Mouse (Mus musculus) testis, adult 2 months (tissue): ENCODE data around the gene Sgk2. TPM values are rescaled to one million over a fixed set of nuclear protein-coding genes. Genes with fewer than 3 reads are reported as not detected.

Source experiments
- H3K27ac ChIP-seq: fragments of 200-500 bp; 2 replicates; pipeline ENCODE4 v1.5.1; 2012; ENCODE audit warnings: low read depth, low read length; ENCODE audit not compliant: control insufficient read depth, insufficient read depth
- H3K27me3 ChIP-seq: fragments of 200-500 bp; 2 replicates; pipeline ENCODE4 v1.6.1; 2012; ENCODE audit warnings: mild to moderate bottlenecking, low read length, moderate library complexity; ENCODE audit not compliant: control insufficient read depth, insufficient read depth
- H3K36me3 ChIP-seq: fragments of 200-500 bp; 2 replicates; pipeline ENCODE4 v1.6.1; 2012; ENCODE audit warnings: mild to moderate bottlenecking, low read length; ENCODE audit not compliant: control insufficient read depth, insufficient read depth
- H3K4me1 ChIP-seq: fragments of 200-500 bp; 2 replicates; pipeline ENCODE4 v1.6.1; 2012; ENCODE audit warnings: low read length; ENCODE audit not compliant: control insufficient read depth, insufficient read depth
- H3K4me3 ChIP-seq: fragments of 200-500 bp; 2 replicates; pipeline ENCODE4 v1.5.1; 2012; ENCODE audit warnings: low read depth, mild to moderate bottlenecking, low read length, moderate library complexity, mixed read lengths; ENCODE audit not compliant: control insufficient read depth
- CTCF ChIP-seq: fragments of 200-500 bp; IDR thresholded peaks from 2 replicates; pipeline ENCODE4 v1.5.1; 2012; ENCODE audit warnings: low read depth, mild to moderate bottlenecking, inconsistent platforms, low read length, moderate library complexity; ENCODE audit not compliant: control insufficient read depth, insufficient read depth, insufficient replicate concordance
- POLR2A ChIP-seq: fragments of 200-500 bp; IDR thresholded peaks from 2 replicates; pipeline ENCODE4 v1.6.1; 2012; ENCODE audit warnings: low read depth, mild to moderate bottlenecking, inconsistent platforms, low read length, moderate library complexity; ENCODE audit not compliant: control insufficient read depth
- polyA plus RNA-seq: library from polyadenylated mRNA; depleted of rRNA; stranded (reverse); fragments of >200 nt; gene quantifications from 2 replicates; pipeline ENCODE4 v1.2.3, GENCODE M21; 2012

Gene Sgk2
- polyA plus RNA-seq, 1 experiment: 0.26 TPM

DNA sequence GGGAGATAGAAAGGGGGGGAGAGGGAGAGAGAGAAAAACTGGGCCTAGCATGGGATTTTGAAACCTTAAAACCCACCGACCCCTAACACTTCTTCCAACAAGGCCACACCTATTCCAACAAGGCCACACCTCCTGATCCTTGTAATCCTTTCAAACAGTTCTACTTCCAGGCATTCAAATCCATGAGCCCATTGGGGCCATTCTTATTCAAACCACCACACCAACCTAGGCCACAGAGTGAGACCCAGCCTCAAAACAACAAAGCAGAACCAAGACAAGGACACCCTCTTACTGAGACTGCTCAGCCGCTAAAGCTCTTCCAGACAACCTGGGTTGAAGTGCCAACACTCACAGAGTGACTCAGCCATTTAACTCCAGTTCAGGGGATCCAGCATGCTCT is 36.4 kb upstream of the Sgk2 start:
- no peak for TF ChIP-seq CTCF
- no peak for TF ChIP-seq POLR2A
- Histone ChIP-seq H3K4me1 (peaks cover 20% of the 10 kb centered on the region), H3K27ac (no peak overlapping the region), H3K4me3 (no peak overlapping the region), H3K36me3 (no peaks in the 10 kb centered on the region), H3K27me3 (no peaks in the 10 kb centered on the region)

DNA sequence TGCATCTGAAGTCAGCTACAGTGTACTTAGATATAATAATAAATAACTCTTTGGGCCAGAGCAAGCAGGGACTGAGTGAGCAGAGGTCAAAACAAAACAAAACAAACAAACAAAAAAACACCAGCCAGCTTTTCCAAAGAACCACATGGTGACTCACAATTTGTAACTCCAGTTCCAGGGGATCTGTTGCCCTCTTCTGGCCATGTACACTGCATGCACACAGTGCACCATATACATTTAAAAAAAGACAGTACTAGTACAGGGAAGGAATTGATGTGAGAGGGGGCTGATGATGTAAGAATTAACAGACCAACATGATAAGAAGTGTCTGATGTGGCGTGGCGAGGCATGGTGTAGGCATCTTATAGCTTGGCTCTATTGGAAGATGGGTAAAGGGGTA is 30.3 kb upstream of the Sgk2 start:
- TF ChIP-seq POLR2A (no peak), CTCF (no peak)
- no peaks in the 10 kb centered on the region for H3K27me3 ChIP-seq
- H3K36me3 ChIP-seq: no peaks in the 10 kb centered on the region
- H3K27ac ChIP-seq: no peak overlapping the region
- H3K4me3 ChIP-seq: no peak overlapping the region
- H3K4me1 ChIP-seq: no peaks in the 10 kb centered on the region

DNA sequence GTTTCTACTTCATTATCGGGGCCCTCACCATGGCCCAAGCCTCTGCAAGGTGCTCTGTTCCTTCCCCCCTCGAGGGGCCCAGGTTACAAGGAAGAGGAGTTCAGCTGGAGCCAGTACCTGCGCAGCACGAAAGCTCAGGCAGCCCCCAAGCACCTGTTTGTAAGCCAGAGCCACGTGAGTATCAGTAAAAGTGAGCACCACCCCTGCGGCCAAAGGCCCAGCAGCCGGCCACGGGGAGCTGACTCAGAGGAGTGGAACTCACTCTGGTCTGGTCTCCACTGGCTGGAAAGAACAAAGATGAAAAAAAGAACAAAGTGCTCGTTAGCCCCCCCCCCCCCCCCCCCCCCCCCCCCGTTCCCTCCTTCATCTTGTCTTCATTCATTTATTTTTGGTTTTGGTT is 25.8 kb upstream of the Sgk2 start:
- TF ChIP-seq CTCF (no peak), POLR2A (no peak)
- Histone ChIP-seq H3K36me3 (no peaks in the 10 kb centered on the region), H3K4me1 (no peaks in the 10 kb centered on the region), H3K27me3 (no peaks in the 10 kb centered on the region), H3K4me3 (no peak overlapping the region), H3K27ac (no peak overlapping the region)

DNA sequence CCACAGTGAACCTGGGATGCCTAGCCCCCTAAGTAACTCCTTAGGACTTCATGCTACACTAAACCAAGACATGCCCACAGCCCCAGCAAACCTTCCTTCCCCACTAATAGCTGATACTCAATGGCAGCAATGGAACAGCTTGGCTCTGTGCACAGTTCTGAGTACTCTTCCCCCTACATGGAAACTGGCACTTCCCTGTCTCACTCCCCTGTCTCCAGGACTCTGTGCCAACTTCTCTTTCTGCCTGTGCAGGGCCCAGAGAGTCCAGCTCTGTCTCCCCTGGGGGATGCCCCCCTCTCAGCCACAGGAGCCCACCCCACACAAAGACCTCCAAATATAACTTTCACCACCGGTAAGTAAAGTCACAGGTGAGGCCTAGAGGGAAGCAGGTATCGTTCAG is 20.4 kb upstream of the Sgk2 start:
- Histone ChIP-seq H3K36me3 (no peaks in the 10 kb centered on the region), H3K4me1 (no peaks in the 10 kb centered on the region), H3K4me3 (no peak overlapping the region), H3K27ac (no peak overlapping the region), H3K27me3 (no peaks in the 10 kb centered on the region)
- TF ChIP-seq POLR2A: no peak
- no peak for TF ChIP-seq CTCF

DNA sequence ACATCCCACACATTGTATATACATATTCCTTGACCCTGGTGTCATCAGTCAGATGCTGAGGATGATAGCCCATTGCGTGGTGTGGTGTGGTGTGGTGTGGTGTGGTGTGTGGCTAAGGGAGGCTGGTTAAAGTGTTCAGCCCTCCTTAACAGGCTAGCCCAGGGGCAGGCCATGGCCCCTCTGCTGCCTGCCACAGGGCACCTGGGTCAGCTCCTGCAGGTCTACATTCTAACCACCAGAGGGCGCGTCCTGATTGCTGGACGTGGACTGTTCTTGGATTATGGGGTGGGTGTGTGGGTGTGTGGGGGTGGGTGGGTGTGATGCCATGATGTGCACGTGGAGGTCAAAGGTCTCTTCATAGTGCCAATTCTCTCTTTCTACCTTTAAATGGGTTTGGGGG is 18.8 kb upstream of the Sgk2 start:
- TF ChIP-seq CTCF: peak; percentile 79; the same call in 1 of the 2 replicates
- no peak for TF ChIP-seq POLR2A
- Histone ChIP-seq H3K27ac (no peak overlapping the region), H3K36me3 (no peaks in the 10 kb centered on the region), H3K4me3 (no peak overlapping the region), H3K27me3 (no peaks in the 10 kb centered on the region), H3K4me1 (no peaks in the 10 kb centered on the region)

DNA sequence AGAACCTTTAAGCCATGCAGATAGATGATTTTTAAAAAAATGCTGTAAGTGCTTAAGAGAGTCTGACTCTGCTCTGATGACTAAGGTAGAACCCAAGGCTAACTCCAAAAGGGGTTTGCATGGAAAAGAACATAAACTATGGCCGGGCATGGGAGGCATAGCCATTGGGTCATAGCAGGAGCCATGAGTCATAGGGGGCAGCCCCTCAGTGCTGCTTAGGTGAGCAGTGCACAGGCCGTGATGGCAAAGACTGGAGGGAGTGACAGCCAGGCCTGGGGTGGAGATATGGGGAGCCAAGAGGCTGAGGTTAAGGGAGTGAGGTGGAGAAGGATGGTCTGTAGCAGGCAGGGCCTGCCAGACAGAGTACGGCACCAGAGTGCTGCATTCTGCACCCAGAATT is 18.0 kb upstream of the Sgk2 start:
- H3K27me3 ChIP-seq: no peaks in the 10 kb centered on the region
- no peak overlapping the region for H3K4me3 ChIP-seq
- H3K36me3 ChIP-seq: no peaks in the 10 kb centered on the region
- H3K27ac ChIP-seq: no peak overlapping the region
- TF ChIP-seq POLR2A (no peak), CTCF (no peak)
- H3K4me1 ChIP-seq: no peaks in the 10 kb centered on the region

DNA sequence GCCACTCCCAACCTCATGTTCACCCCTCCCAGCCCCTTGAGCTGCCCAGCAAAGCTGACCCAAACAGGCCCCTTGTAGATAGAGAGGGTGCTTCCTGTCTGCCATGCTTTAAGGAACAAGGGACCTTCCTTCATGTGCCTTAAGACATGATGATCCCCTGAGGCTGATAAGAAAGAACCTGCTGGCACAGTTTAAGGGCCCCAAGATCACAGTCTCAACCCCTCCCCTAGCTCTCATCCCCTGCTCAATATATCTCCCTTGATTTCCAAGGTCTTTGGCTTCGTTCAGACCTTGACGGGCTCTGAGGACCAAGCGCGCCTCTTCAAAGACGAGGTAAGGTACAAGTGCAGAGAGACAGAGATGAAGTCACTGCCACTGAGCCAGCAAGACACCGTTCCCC is 16.2 kb upstream of the Sgk2 start:
- H3K4me1 ChIP-seq: no peaks in the 10 kb centered on the region
- no peak overlapping the region for H3K4me3 ChIP-seq
- no peak overlapping the region for H3K27ac ChIP-seq
- TF ChIP-seq POLR2A (no peak), CTCF (no peak)
- H3K27me3 ChIP-seq: no peaks in the 10 kb centered on the region
- H3K36me3 ChIP-seq: no peaks in the 10 kb centered on the region

DNA sequence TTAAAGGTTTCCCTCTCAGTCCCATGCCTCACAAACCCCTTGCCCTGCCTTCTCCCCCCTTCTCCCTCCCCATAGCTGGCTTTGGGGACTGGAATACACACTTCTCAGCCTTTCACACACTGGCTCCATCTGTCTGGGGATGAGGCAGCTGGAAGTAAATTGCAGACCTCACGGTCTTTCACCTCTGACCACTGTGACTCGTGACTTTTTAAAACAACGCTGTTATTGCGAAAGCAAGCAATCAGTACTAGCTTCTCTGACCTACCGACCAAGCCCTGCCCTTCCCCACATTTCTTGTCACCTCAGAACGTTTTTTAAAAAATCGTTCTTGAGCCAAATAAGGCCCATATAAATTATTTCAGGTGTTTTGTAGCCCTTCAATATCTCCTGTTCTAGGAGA is 14.4 kb upstream of the Sgk2 start:
- Histone ChIP-seq H3K27ac (no peak overlapping the region), H3K4me3 (no peak overlapping the region), H3K27me3 (no peaks in the 10 kb centered on the region), H3K36me3 (no peaks in the 10 kb centered on the region), H3K4me1 (no peaks in the 10 kb centered on the region)
- TF ChIP-seq CTCF (no peak), POLR2A (no peak)
